Mouse (Mus musculus): ENCODE measurements at regions not wholly inside any gene's neighbourhood (a gene's known extent, or its start where the extent isn't known, plus 50 kb on each side); places are given as distances from the start of the nearest gene placed in this dataset.

GRCm38 (mm10) chr11:38155706-38156105 lies 919.9 kb upstream of the Tenm2 start:
- no peak overlapping the region for H3K9ac ChIP-seq (replicated peaks; ENCODE audit: low read depth, low read length)
- H3K27me3 ChIP-seq (ENCODE audit: control insufficient read depth, insufficient read depth, low read length): no peaks in the 10 kb centered on the region
- 84% methylated on average over 2 of the region's 2 CpGs for WGBS
- H3K9me3 ChIP-seq (ENCODE audit: control insufficient read depth, low read depth, low read length): no peaks in the 10 kb centered on the region
- H3K4me1 ChIP-seq (ENCODE audit: control insufficient read depth, insufficient read depth, low read length): no peaks in the 10 kb centered on the region
- no peak overlapping the region for H3K4me3 ChIP-seq (ENCODE audit: low read depth, low read length)
- no peaks in the 10 kb centered on the region for H3K36me3 ChIP-seq (ENCODE audit: control insufficient read depth, insufficient read depth, low read length)
- no peak overlapping the region for H3K4me2 ChIP-seq (replicated peaks; ENCODE audit: low read depth, low read length)
- no peak for ATAC-seq (ENCODE audit: insufficient number of reproducible peaks, insufficient read depth, low FRiP score, low read depth)
- no peak overlapping the region for H3K27ac ChIP-seq (ENCODE audit: low read length)

- ATAC-seq (ENCODE audit: insufficient number of reproducible peaks, insufficient read depth, low FRiP score, low read depth): no peak
- Histone ChIP-seq H3K27ac (ENCODE audit: low read length) (no peak overlapping the region), H3K36me3 (ENCODE audit: control insufficient read depth, insufficient read depth, low read length) (no peaks in the 10 kb centered on the region), H3K4me1 (ENCODE audit: control insufficient read depth, insufficient read depth, low read length) (no peaks in the 10 kb centered on the region), H3K4me3 (ENCODE audit: low read depth, low read length) (no peak overlapping the region), H3K9ac (replicated peaks; ENCODE audit: low read depth, low read length) (no peak overlapping the region), H3K9me3 (ENCODE audit: control insufficient read depth, low read depth, low read length) (no peaks in the 10 kb centered on the region), H3K27me3 (ENCODE audit: control insufficient read depth, insufficient read depth, low read length) (no peaks in the 10 kb centered on the region), H3K4me2 (replicated peaks; ENCODE audit: low read depth, low read length) (no peak overlapping the region)
- 80% methylated on average over 2 of the region's 2 CpGs for WGBS
Observed at GRCm38 (mm10) chr11:38143436-38143835, 907.7 kb upstream of the Tenm2 start.

- no peak overlapping the region for H3K27ac ChIP-seq (ENCODE audit: low read length)
- H3K27me3 ChIP-seq (ENCODE audit: control insufficient read depth, insufficient read depth, low read length): no peaks in the 10 kb centered on the region
- no peak overlapping the region for H3K4me3 ChIP-seq (ENCODE audit: low read depth, low read length)
- H3K4me2 ChIP-seq (replicated peaks; ENCODE audit: low read depth, low read length): no peak overlapping the region
- no peak for ATAC-seq (ENCODE audit: insufficient number of reproducible peaks, insufficient read depth, low FRiP score, low read depth)
- no peaks in the 10 kb centered on the region for H3K36me3 ChIP-seq (ENCODE audit: control insufficient read depth, insufficient read depth, low read length)
- H3K9me3 ChIP-seq (ENCODE audit: control insufficient read depth, low read depth, low read length): no peaks in the 10 kb centered on the region
- H3K9ac ChIP-seq (replicated peaks; ENCODE audit: low read depth, low read length): no peak overlapping the region
- no peaks in the 10 kb centered on the region for H3K4me1 ChIP-seq (ENCODE audit: control insufficient read depth, insufficient read depth, low read length)
Observed at GRCm38 (mm10) chr11:38128851-38129250, 893.1 kb upstream of the Tenm2 start.

GRCm38 (mm10) chr11:38123789-38124330 lies 888.1 kb upstream of the Tenm2 start:
- Histone ChIP-seq H3K27me3 (ENCODE audit: control insufficient read depth, insufficient read depth, low read length) (no peaks in the 10 kb centered on the region), H3K4me3 (ENCODE audit: low read depth, low read length) (no peak overlapping the region), H3K36me3 (ENCODE audit: control insufficient read depth, insufficient read depth, low read length) (no peaks in the 10 kb centered on the region), H3K9me3 (ENCODE audit: control insufficient read depth, low read depth, low read length) (no peaks in the 10 kb centered on the region), H3K27ac (ENCODE audit: low read length) (no peak overlapping the region), H3K9ac (replicated peaks; ENCODE audit: low read depth, low read length) (no peak overlapping the region), H3K4me1 (ENCODE audit: control insufficient read depth, insufficient read depth, low read length) (no peaks in the 10 kb centered on the region), H3K4me2 (replicated peaks; ENCODE audit: low read depth, low read length) (no peak overlapping the region)
- ATAC-seq (ENCODE audit: insufficient number of reproducible peaks, insufficient read depth, low FRiP score, low read depth): no peak
- 68% methylated on average over 2 of the region's 2 CpGs for WGBS

- Histone ChIP-seq H3K4me3 (ENCODE audit: low read depth, low read length) (no peak overlapping the region), H3K9me3 (ENCODE audit: control insufficient read depth, low read depth, low read length) (no peaks in the 10 kb centered on the region), H3K36me3 (ENCODE audit: control insufficient read depth, insufficient read depth, low read length) (no peaks in the 10 kb centered on the region), H3K4me2 (replicated peaks; ENCODE audit: low read depth, low read length) (no peak overlapping the region), H3K4me1 (ENCODE audit: control insufficient read depth, insufficient read depth, low read length) (no peaks in the 10 kb centered on the region), H3K27me3 (ENCODE audit: control insufficient read depth, insufficient read depth, low read length) (no peaks in the 10 kb centered on the region), H3K9ac (replicated peaks; ENCODE audit: low read depth, low read length) (no peak overlapping the region), H3K27ac (ENCODE audit: low read length) (no peak overlapping the region)
- ATAC-seq (ENCODE audit: insufficient number of reproducible peaks, insufficient read depth, low FRiP score, low read depth): no peak
- WGBS: 42% methylated on average over 1 of the region's 1 CpGs
Observed at GRCm38 (mm10) chr11:38122474-38122873, 886.7 kb upstream of the Tenm2 start.

- Histone ChIP-seq H3K27ac (ENCODE audit: low read length) (no peak overlapping the region), H3K4me1 (ENCODE audit: control insufficient read depth, insufficient read depth, low read length) (no peaks in the 10 kb centered on the region), H3K4me2 (replicated peaks; ENCODE audit: low read depth, low read length) (no peak overlapping the region), H3K9me3 (ENCODE audit: control insufficient read depth, low read depth, low read length) (no peaks in the 10 kb centered on the region), H3K27me3 (ENCODE audit: control insufficient read depth, insufficient read depth, low read length) (no peaks in the 10 kb centered on the region), H3K4me3 (ENCODE audit: low read depth, low read length) (no peak overlapping the region), H3K9ac (replicated peaks; ENCODE audit: low read depth, low read length) (no peak overlapping the region), H3K36me3 (ENCODE audit: control insufficient read depth, insufficient read depth, low read length) (no peaks in the 10 kb centered on the region)
- 30% methylated on average over 8 of the region's 8 CpGs for WGBS
- no peak for ATAC-seq (ENCODE audit: insufficient number of reproducible peaks, insufficient read depth, low FRiP score, low read depth)
Observed at GRCm38 (mm10) chr11:38121051-38121616, 885.4 kb upstream of the Tenm2 start.

GRCm38 (mm10) chr11:38117741-38118140 lies 882.0 kb upstream of the Tenm2 start:
- Histone ChIP-seq H3K27me3 (ENCODE audit: control insufficient read depth, insufficient read depth, low read length) (no peaks in the 10 kb centered on the region), H3K4me3 (ENCODE audit: low read depth, low read length) (no peak overlapping the region), H3K4me1 (ENCODE audit: control insufficient read depth, insufficient read depth, low read length) (no peaks in the 10 kb centered on the region), H3K36me3 (ENCODE audit: control insufficient read depth, insufficient read depth, low read length) (no peaks in the 10 kb centered on the region), H3K27ac (ENCODE audit: low read length) (no peak overlapping the region), H3K4me2 (replicated peaks; ENCODE audit: low read depth, low read length) (no peak overlapping the region), H3K9me3 (ENCODE audit: control insufficient read depth, low read depth, low read length) (no peaks in the 10 kb centered on the region), H3K9ac (replicated peaks; ENCODE audit: low read depth, low read length) (no peak overlapping the region)
- ATAC-seq (ENCODE audit: insufficient number of reproducible peaks, insufficient read depth, low FRiP score, low read depth): 0 out of 2 replicates have a peak, but pooled peaks have one; percentile 61
- WGBS: 48% methylated on average over 5 of the region's 5 CpGs

GRCm38 (mm10) chr11:38092202-38092601 lies 856.4 kb upstream of the Tenm2 start:
- Histone ChIP-seq H3K27ac (ENCODE audit: low read length) (no peak overlapping the region), H3K9me3 (ENCODE audit: control insufficient read depth, low read depth, low read length) (no peaks in the 10 kb centered on the region), H3K36me3 (ENCODE audit: control insufficient read depth, insufficient read depth, low read length) (no peaks in the 10 kb centered on the region), H3K4me2 (replicated peaks; ENCODE audit: low read depth, low read length) (no peak overlapping the region), H3K4me1 (ENCODE audit: control insufficient read depth, insufficient read depth, low read length) (no peaks in the 10 kb centered on the region), H3K27me3 (ENCODE audit: control insufficient read depth, insufficient read depth, low read length) (no peaks in the 10 kb centered on the region), H3K9ac (replicated peaks; ENCODE audit: low read depth, low read length) (no peak overlapping the region), H3K4me3 (ENCODE audit: low read depth, low read length) (no peak overlapping the region)
- WGBS: 90% methylated on average over 2 of the region's 2 CpGs
- ATAC-seq (ENCODE audit: insufficient number of reproducible peaks, insufficient read depth, low FRiP score, low read depth): no peak

- ATAC-seq (ENCODE audit: insufficient number of reproducible peaks, insufficient read depth, low FRiP score, low read depth): no peak
- Histone ChIP-seq H3K4me1 (ENCODE audit: control insufficient read depth, insufficient read depth, low read length) (no peaks in the 10 kb centered on the region), H3K9ac (replicated peaks; ENCODE audit: low read depth, low read length) (no peak overlapping the region), H3K36me3 (ENCODE audit: control insufficient read depth, insufficient read depth, low read length) (no peaks in the 10 kb centered on the region), H3K9me3 (ENCODE audit: control insufficient read depth, low read depth, low read length) (no peaks in the 10 kb centered on the region), H3K4me2 (replicated peaks; ENCODE audit: low read depth, low read length) (no peak overlapping the region), H3K27me3 (ENCODE audit: control insufficient read depth, insufficient read depth, low read length) (no peaks in the 10 kb centered on the region), H3K4me3 (ENCODE audit: low read depth, low read length) (no peak overlapping the region), H3K27ac (ENCODE audit: low read length) (no peak overlapping the region)
- 65% methylated on average over 11 of the region's 11 CpGs for WGBS
Observed at GRCm38 (mm10) chr11:38075171-38075732, 839.5 kb upstream of the Tenm2 start.

Data from stomach, embryonic 14.5 days (tissue).